Mouse (Mus musculus) midbrain, embryonic 14.5 days (tissue): Measurements from ENCODE around the gene Trnau1ap. TPM values are rescaled to one million over a fixed set of nuclear protein-coding genes. Genes with fewer than 3 reads are reported as not detected.
"Not testable (repeated sequence)": the region's sequence is repeated elsewhere in the genome, so short reads cannot be mapped to it uniquely, and the experiment has no call there.

ENCODE experiments used
- ATAC-seq: fragments of 200-750 bp; cut with Nextera tagmentation; 2 replicates; pipeline ENCODE4 v1.8.0; 2017; ENCODE audit warnings: moderate number of reproducible peaks, moderate library complexity; ENCODE audit not compliant: low FRiP score, low TSS enrichment
- DNase-seq: peaks from one replicate; pipeline ENCODE4 v3.0.0-alpha.2; 2015
- H3K27ac ChIP-seq: fragments of 300-500 bp; sonication (generic); replicated peaks from 2 replicates; pipeline ENCODE4 v1.5.1; 2014; ENCODE audit warnings: mild to moderate bottlenecking, low read depth, low read length, moderate library complexity
- H3K27me3 ChIP-seq: fragments of 300-500 bp; sonication (generic); 2 replicates; pipeline ENCODE4 v1.6.1; 2014; ENCODE audit warnings: low read length, control low read depth, mixed read lengths; ENCODE audit not compliant: control insufficient read depth, insufficient read depth
- H3K36me3 ChIP-seq: fragments of 300-500 bp; sonication (generic); 2 replicates; pipeline ENCODE4 v1.6.1; 2014; ENCODE audit warnings: low read length, control low read depth; ENCODE audit not compliant: control insufficient read depth, insufficient read depth
- H3K4me1 ChIP-seq: fragments of 300-500 bp; sonication (generic); 2 replicates; pipeline ENCODE4 v1.6.1; 2014; ENCODE audit warnings: mild to moderate bottlenecking, antibody characterized with exemption, low read length, control low read depth; ENCODE audit not compliant: control insufficient read depth, insufficient read depth
- H3K4me2 ChIP-seq: fragments of 300-500 bp; sonication (generic); 2 replicates; pipeline ENCODE4 v1.6.1; 2014; ENCODE audit warnings: mild to moderate bottlenecking, low read length, moderate library complexity
- H3K4me3 ChIP-seq: fragments of 300-500 bp; sonication (generic); replicated peaks from 2 replicates; pipeline ENCODE4 v1.5.1; 2014; ENCODE audit warnings: low read depth, low read length
- H3K9ac ChIP-seq: fragments of 300-500 bp; sonication (generic); replicated peaks from 2 replicates; pipeline ENCODE4 v1.6.1; 2014; ENCODE audit warnings: mild to moderate bottlenecking, low read length, moderate library complexity
- H3K9me3 ChIP-seq: fragments of 300-500 bp; sonication (generic); 2 replicates; pipeline ENCODE4 v1.6.1; 2016; ENCODE audit warnings: low read length, control low read depth, mixed read lengths; ENCODE audit not compliant: control insufficient read depth
- WGBS: fragments of 180-500 bp; shearing (Covaris S2); extraction: QIAGEN DNeasy Blood & Tissue Kit; methylation state at CpG from one replicate; pipeline ENCODE4 v1.1.7; 2014; 5-methylcytosine and 5-hydroxymethylcytosine counted together
- polyA plus RNA-seq: library from polyadenylated mRNA; unstranded; fragments of >200 nt; fragmentation: Nextera tagmentation; extraction: Ambion mirVana; gene quantifications from 2 replicates; pipeline ENCODE4 v1.2.1, GENCODE M21; 2014

Gene Trnau1ap
- polyA plus RNA-seq, 1 experiment from 2014 or later, result 84.0 TPM

DNA sequence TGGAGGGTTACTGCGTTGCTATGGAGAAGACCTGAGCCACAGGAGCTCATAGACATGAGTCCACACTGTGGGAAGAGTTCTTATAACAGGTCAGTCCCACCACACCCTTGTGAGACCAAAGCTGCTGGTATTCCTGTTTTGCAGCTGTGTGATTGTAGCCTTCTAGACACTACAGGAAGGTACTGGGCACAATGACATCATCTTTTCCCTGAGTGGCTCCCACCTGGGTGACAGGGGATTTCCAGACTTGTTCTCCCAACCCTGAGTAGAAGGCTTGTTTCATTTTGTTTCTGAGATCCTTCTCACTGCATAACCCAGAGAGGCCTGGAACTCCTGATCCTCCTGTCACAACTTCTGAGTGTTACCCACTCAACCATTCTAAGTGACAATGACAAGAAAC is 29.5 kb downstream of the Trnau1ap start:
- Histone ChIP-seq H3K4me3 (no peak overlapping the region), H3K9ac (no peak overlapping the region), H3K36me3 (no peaks in the 10 kb centered on the region), H3K9me3 (no peaks in the 10 kb centered on the region), H3K4me2 (no peak overlapping the region), H3K27me3 (no peaks in the 10 kb centered on the region), H3K27ac (no peak overlapping the region), H3K4me1 (0 out of 2 replicates have a peak, but pooled peaks cover 3% of the 10 kb centered on the region)
- DNase-seq (no peak), ATAC-seq (no peak)
- WGBS, result 89% methylated on average over 1 of the region's 1 CpGs

DNA sequence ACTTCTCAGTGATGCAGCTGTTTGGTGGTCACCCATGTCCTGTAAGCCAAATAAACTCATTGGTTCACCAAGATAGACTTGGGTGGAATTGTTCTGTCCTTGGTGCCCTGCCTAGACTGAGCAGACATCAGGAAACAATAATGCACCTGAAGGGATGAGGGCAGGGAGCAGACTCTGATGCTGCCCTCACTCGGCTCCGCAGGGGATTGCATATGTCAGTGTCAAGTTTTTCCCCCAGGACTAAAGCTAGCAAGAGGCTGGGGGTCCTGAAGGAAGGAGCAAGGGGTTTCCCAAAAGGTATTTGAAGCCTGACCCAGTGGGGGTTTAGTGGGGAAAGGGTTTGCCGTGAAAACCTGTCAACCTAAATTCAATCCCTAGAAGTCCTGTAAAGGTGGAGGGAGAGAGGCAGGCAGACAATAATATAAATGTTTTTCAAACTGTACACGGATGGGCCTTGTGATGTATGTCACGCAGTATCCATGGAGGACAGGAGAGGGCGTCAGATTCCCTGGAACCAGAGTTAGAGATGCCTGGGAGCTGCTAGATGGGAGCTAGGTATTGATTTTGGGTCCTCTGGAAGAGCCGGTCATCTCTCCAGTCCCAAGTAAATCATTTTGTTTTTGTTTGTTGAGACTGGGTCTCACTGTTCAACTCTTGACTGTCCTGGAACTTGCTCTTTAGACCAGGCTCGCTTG is 33.5 kb downstream of the Trnau1ap start:
- no peak overlapping the region for H3K4me2 ChIP-seq
- H3K27ac ChIP-seq, result no peak overlapping the region
- no peak overlapping the region for H3K4me3 ChIP-seq
- peaks cover 34% of the 10 kb centered on the region for H3K36me3 ChIP-seq
- ATAC-seq (no peak), DNase-seq (no peak)
- no peaks in the 10 kb centered on the region for H3K27me3 ChIP-seq
- no peaks in the 10 kb centered on the region for H3K9me3 ChIP-seq
- no peak overlapping the region for H3K9ac ChIP-seq
- H3K4me1 ChIP-seq, result no peaks in the 10 kb centered on the region
- WGBS, result 48% methylated on average over 8 of the region's 8 CpGs

DNA sequence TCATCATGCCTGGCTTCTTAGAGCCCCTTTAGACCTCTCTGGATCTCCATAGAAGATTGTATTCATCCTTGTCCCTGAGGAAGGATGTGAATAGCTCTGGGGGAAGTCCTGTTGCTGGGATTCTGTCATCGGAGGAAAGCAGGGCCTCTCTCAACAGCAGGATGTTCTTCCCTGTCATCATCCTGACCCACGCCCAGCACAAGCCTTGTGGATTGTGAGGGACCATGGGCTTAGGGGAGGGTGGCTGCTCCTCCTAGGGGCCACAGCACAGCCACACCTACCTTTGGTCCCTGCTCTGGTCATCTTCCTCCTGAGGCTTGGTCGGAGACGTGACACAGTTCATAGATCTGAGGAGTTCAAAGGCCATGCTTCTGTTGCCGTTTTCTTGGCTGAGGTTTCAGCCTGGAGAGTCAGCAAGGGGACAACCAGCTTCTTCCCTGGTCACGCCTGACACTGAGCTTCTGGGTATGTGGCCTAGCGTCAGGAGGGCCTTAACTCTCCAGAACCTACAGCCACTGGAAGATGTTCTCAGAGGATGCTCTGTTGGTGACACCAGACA is 35.6 kb downstream of the Trnau1ap start:
- Histone ChIP-seq H3K27me3 (no peaks in the 10 kb centered on the region), H3K27ac (no peak overlapping the region), H3K36me3 (peaks cover 45% of the 10 kb centered on the region), H3K4me1 (no peaks in the 10 kb centered on the region), H3K9ac (no peak overlapping the region), H3K9me3 (no peaks in the 10 kb centered on the region), H3K4me2 (no peak overlapping the region), H3K4me3 (no peak overlapping the region)
- ATAC-seq (no peak), DNase-seq (no peak)
- WGBS, result 83% methylated on average over 7 of the region's 7 CpGs

DNA sequence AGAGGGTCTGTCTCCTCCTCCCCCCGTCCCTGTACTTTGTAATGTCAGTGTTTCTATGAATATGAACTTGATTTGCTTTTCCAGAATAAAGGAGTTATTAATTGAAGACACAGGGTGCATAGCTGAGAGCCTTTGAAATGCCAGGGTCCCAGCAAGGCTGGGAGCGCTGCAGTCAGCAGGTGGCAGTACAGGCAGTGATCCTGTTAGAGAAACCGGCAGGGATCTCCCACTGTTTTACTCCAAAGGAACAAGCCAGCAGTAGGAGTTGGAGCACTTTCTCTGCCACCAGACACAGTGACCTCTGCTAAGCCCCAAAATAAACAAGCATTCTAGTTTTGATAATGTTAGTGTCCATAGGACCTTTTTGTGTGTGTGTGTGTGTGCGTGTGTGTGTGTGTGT is 36.4 kb downstream of the Trnau1ap start:
- Histone ChIP-seq H3K4me1 (no peaks in the 10 kb centered on the region), H3K4me3 (no peak overlapping the region), H3K27me3 (no peaks in the 10 kb centered on the region), H3K9ac (no peak overlapping the region), H3K9me3 (no peaks in the 10 kb centered on the region), H3K36me3 (peaks cover 45% of the 10 kb centered on the region), H3K27ac (no peak overlapping the region), H3K4me2 (no peak overlapping the region)
- DNase-seq, result peak; percentile 64
- 42% methylated on average over 4 of the region's 4 CpGs for WGBS
- no peak for ATAC-seq

DNA sequence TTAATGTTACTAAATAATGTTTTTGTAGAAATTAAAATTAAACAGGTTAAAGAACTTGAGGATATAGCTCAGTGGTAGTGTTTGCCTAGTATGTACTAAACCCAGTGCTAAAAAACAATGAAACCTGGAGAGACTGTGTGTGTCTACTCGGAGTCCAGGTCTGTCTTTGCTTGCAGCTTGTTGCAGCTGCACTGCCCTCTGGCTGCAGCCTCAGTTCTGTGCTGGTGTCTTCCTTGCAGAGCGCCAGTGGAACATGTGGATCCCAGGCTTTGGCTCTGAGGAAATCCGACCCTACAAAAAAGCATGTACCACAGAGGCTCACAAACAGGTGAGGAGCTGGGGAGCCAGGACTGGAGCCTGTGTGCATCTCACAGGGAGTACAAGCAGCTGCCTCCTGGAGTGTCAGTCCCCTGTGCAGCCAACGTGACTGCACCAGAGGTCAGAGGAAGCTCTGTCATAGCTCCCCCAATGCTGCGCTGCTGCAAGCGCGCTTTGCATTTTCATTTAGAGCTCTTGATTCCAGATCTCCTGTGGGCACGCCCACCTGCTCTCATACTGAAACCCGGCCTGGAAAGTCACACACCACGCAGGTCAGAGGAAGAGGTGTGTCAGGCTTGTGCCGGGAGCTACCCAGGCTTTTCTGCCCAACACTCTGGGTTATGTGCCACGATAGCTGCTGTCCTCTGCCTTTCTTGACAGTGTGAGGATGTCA is 37.6 kb downstream of the Trnau1ap start:
- H3K36me3 ChIP-seq, result peaks cover 49% of the 10 kb centered on the region
- no peak for DNase-seq
- no peak for ATAC-seq

DNA sequence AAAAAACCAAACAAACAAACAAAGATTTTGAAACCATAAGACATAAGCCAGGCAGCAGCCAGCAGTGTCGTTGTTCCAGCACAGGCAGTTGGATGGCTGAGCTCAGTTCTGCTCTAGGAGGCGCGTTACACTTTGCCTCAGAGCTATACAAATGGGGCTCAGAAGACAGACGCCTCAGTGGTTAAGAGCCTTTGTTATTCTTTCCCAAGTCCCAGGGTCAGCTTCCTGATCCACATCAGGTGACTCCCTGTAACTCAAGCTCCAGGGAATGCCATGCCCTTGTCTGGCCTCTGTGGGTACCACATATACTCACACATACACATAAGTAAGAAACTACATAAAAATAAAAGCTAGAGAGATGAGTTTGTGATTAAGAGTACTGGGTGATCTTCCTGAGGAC is 38.3 kb downstream of the Trnau1ap start:
- Histone ChIP-seq H3K4me1 (no peaks in the 10 kb centered on the region), H3K36me3 (peaks cover 55% of the 10 kb centered on the region), H3K4me3 (no peak overlapping the region), H3K4me2 (no peak overlapping the region), H3K27ac (no peak overlapping the region), H3K9ac (no peak overlapping the region), H3K9me3 (no peaks in the 10 kb centered on the region), H3K27me3 (no peaks in the 10 kb centered on the region)
- DNase-seq, result no peak
- ATAC-seq, result no peak
- 85% methylated on average over 4 of the region's 4 CpGs for whole genome bisulfite sequencing

More for the DNA sequence above, 37.6 kb downstream of the Trnau1ap start:
- Histone ChIP-seq H3K27ac (no peak overlapping the region), H3K9ac (no peak overlapping the region), H3K9me3 (no peaks in the 10 kb centered on the region), H3K27me3 (no peaks in the 10 kb centered on the region), H3K4me3 (no peak overlapping the region), H3K4me2 (no peak overlapping the region), H3K4me1 (no peaks in the 10 kb centered on the region)
- WGBS, result 87% methylated on average over 12 of the region's 12 CpGs

DNA sequence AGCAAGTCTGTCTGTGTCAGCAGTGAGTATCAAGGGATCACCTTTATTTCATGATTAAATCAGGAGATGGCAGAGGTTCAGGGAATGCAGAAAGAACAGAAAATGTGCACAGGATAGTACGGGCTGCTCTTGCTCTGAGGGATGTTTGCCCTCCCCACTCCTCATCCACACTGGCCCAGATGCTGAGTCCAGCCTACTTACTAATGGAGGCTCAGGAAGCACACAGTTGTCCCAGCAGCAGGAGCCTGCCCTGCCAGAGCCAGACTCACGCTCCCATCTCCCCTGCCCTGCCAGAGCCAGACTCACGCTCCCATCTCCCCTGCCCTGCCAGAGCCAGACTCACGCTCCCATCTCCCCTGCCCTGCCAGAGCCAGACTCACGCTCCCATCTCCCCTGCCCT is 40.5 kb downstream of the Trnau1ap start:
- not testable (repeated sequence) for H3K27ac ChIP-seq, H3K27me3 ChIP-seq, H3K4me3 ChIP-seq, H3K4me1 ChIP-seq, H3K9me3 ChIP-seq, ATAC-seq, DNase-seq, H3K4me2 ChIP-seq, H3K9ac ChIP-seq
- peaks cover 63% of the 10 kb centered on the region for H3K36me3 ChIP-seq
- WGBS, result 87% methylated on average over 3 of the region's 5 CpGs

DNA sequence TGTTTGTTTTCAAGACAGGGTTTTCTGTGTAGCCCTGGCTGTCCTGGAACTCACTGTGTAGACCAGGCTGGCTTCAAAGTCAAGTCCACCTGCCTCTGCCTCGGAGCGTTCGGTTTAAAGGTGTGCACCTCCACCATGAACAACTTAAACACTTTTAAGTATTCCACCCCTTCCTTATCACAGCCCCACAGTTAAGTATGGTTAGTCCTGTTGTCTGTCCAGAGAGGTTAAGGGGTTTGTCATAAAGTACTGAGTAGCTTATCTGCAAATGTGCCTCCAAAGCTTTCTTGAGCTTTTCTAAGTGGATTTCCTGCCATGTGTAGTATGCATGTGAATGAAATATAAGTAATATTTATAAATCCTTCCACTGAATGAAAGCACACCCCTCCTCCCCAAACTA is 53.4 kb downstream of the Trnau1ap start:
- Histone ChIP-seq H3K4me2 (0 out of 2 replicates have a peak overlapping the region, but pooled peaks have one; percentile 6), H3K4me3 (no peak overlapping the region), H3K9me3 (no peaks in the 10 kb centered on the region)

More for the DNA sequence above, 53.4 kb downstream of the Trnau1ap start:
- H3K4me1 ChIP-seq, result peaks cover 11% of the 10 kb centered on the region; the same call in 1 of the 2 replicates
- ATAC-seq (no peak), DNase-seq (no peak)
- no peak overlapping the region for H3K9ac ChIP-seq
- H3K27me3 ChIP-seq, result no peaks in the 10 kb centered on the region
- no peaks in the 10 kb centered on the region for H3K36me3 ChIP-seq
- 96% methylated on average over 3 of the region's 3 CpGs for WGBS
- H3K27ac ChIP-seq, result no peak overlapping the region
